Mouse (Mus musculus) MEL (cell line): ENCODE results near the gene Prnd.

ENCODE experiments used
- CHD2 ChIP-seq: IDR thresholded peaks from 2 replicates; pipeline ENCODE4 v1.6.1; 2011; ENCODE audit warnings: low read length, improper control_type of control experiment
- CTCF ChIP-seq, 3 experiments: IDR thresholded peaks in 2 of 3; conservative IDR thresholded peaks in 1 of 3; 2 replicates each; pipeline ENCODE4 v1.5.1; 2011 to 2012; ENCODE audit warnings: low read length in 3 of 3, low read depth in 2 of 3, mild to moderate bottlenecking in 2 of 3, improper control_type of control experiment in 1 of 3, inconsistent platforms in 1 of 3, mixed read lengths in 1 of 3, moderate library complexity in 1 of 3; ENCODE audit not compliant: control insufficient read depth in 1 of 3, insufficient read depth in 1 of 3, poor library complexity in 1 of 3, severe bottlenecking in 1 of 3
- POLR2AphosphoS2 ChIP-seq: IDR thresholded peaks from 2 replicates; pipeline ENCODE4 v1.6.1; 2011; ENCODE audit warnings: low read length, improper control_type of control experiment
- UBTF ChIP-seq: IDR thresholded peaks from 2 replicates; pipeline ENCODE4 v1.6.1; 2012; ENCODE audit warnings: low read depth, mild to moderate bottlenecking, inconsistent platforms, low read length, improper control_type of control experiment, moderate library complexity, borderline replicate concordance; ENCODE audit not compliant: insufficient read depth
- ZMIZ1 ChIP-seq: IDR thresholded peaks from 2 replicates; pipeline ENCODE4 v1.6.1; 2012; ENCODE audit warnings: low read depth, mild to moderate bottlenecking, inconsistent platforms, low read length, improper control_type of control experiment, moderate library complexity

DNA sequence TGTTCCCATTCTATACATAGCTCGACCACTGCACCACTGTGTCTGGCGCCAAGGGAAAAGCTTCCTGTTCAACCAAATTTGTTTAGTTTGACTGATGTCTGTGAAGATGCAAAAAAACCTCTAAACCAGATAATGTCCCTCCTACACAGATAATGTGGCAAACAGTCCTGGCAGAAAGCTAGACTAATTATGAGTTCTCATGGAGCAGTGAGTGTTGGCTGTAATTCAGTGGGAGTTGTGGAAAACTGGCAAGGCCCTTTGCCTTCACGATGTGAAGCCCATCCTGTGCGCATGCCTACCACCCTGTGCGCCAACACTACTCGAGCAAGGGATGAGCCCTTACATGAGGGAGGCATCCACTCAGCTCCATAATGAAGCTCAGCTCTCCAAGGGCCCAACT, 4.9 kb upstream of the Prnd start:
- TF ChIP-seq CTCF (IDR thresholded peaks at IDR 0.05 in 2 of 3, conservative IDR thresholded peaks at IDR 0.05 in 1 of 3; ENCODE audit: control insufficient read depth in 1 of 3, insufficient read depth in 1 of 3, low read depth in 2 of 3, low read length in 3 of 3, poor library complexity in 1 of 3, severe bottlenecking in 1 of 3) (no peak), CHD2 (no peak), ZMIZ1 (no peak), UBTF (no peak), POLR2AphosphoS2 (no peak)
